Mouse (Mus musculus): ENCODE measurements around the gene Cbln4. TPM values are rescaled to one million over a fixed set of nuclear protein-coding genes. Genes with fewer than 3 reads are reported as not detected.

The Cbln4 gene
- polyA plus RNA-seq (2012; ENCODE audit: insufficient read depth, insufficient read length, missing spikeins) = not detected in 2 replicates

DNA sequence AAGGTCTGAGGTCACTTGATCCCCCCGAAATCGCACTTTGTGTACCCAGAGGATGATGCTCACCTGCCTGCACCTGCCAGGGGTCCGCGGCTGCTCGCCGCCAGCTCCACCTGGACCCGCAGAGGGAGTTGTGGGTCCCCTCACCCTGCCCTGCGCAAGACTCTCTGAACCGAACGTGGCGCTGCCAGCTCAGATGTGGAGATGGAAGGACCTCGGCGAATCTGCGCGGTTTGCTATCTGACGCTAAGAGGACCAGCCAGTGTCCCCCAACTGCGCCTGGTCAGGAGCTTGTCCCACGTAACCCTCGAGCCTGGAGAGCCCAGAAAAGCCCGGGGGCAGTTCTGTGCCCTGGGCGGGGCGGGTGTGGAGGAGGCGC, at the start of gene Cbln4:
Gene Cbln4 (minus strand): TSS at position 232 of the 376 bp plus-strand sequence.
- no peak within 1 kb of the TSS for H3K4me3 ChIP-seq (ENCODE audit: insufficient read depth, low read depth, low read length)
- no peak within 1 kb of the TSS for H3K27ac ChIP-seq (replicated peaks; ENCODE audit: low read depth, low read length)
- no peaks in the 10 kb centered on the region for H3K4me1 ChIP-seq (ENCODE audit: control insufficient read depth, insufficient read depth, insufficient read length, low read length)

- Histone ChIP-seq H3K4me1 (ENCODE audit: control insufficient read depth, insufficient read depth, insufficient read length, low read length) (no peaks in the 10 kb centered on the region), H3K4me3 (ENCODE audit: insufficient read depth, low read depth, low read length) (no peak overlapping the region), H3K27ac (replicated peaks; ENCODE audit: low read depth, low read length) (no peak overlapping the region)
Measured at GRCm38 (mm10) chr2:172078596-172078995, 35.3 kb upstream of the Cbln4 start.

DNA sequence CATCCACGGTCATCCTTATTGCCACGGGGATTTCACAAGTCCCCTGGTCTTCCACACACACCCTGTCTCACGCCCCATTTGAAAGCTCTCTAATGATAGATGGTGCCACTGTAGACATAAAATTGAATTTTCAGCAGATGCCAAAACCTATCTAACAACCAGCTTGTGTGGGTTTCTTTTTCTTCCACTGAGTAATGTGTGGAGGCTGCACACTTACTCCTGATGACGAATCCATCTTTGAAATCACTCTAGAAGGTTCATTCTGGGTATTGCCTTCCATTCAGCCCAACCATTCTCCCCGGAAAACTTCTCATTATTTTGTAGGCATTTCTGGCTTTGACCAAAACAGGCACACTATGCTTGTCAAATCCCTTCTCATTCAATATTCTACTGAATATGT, 33.0 kb upstream of the Cbln4 start:
- Histone ChIP-seq H3K4me3 (ENCODE audit: insufficient read depth, low read depth, low read length) (no peak overlapping the region), H3K4me1 (ENCODE audit: control insufficient read depth, insufficient read depth, insufficient read length, low read length) (no peaks in the 10 kb centered on the region), H3K27ac (replicated peaks; ENCODE audit: low read depth, low read length) (no peak overlapping the region)

DNA sequence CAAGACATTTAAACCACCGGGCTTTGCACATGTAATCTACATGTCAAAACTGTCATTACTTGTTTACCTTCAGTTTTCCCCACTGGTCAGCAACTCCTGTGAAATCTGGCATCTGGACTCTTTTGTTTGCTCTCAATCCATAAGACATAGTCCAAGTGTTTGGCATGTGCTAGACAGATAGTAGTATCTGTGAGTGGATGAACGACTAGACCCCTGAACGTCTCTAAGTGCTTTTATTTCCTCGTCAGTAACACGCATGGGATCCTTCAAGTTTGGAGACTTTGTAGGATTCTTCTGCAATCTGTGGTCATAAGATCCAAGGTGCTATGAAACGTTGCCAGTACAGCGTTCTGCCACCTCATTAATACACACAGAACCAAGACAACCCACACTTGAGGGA, 19.6 kb upstream of the Cbln4 start:
- Histone ChIP-seq H3K27ac (replicated peaks; ENCODE audit: low read depth, low read length) (no peak overlapping the region), H3K4me3 (ENCODE audit: insufficient read depth, low read depth, low read length) (no peak overlapping the region), H3K4me1 (ENCODE audit: control insufficient read depth, insufficient read depth, insufficient read length, low read length) (no peaks in the 10 kb centered on the region)

- Histone ChIP-seq H3K4me1 (ENCODE audit: control insufficient read depth, insufficient read depth, insufficient read length, low read length) (no peaks in the 10 kb centered on the region), H3K4me3 (ENCODE audit: insufficient read depth, low read depth, low read length) (no peak overlapping the region), H3K27ac (replicated peaks; ENCODE audit: low read depth, low read length) (no peak overlapping the region)
Measured at GRCm38 (mm10) chr2:172059747-172060146, 16.5 kb upstream of the Cbln4 start.

DNA sequence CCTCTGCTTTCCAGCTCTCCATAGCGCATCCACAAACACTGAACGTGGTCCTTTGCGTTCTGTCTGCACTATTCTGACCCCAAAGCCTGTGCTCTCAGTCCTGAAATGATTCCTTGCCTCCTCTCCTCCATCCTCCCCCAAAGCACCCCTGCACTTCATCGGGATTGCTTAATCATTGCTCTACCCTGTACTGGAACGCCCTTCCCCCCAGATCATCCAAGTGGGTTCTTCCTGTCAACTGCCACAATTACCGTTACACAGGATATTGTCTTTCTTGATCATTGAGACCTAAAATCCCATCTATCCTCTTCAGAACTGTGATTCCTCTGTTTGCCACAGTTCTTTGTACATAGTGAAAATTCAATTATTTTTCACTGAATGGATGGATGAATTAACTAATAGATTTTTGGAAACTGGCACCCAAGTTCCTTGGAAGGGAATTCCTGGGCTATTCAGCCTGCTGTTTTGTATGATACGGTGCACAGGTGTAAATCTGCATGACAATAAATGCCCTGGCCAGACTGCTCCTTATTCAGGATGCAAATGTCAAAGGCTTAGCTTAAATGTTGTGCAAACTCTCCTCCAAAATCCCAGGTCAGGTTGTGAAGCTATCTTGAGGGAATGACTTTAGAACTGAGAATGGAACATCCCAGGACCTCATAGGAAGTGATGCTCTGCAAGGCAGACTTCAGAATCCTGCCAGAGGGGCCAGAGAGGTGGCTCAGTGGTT, 15.8 kb upstream of the Cbln4 start:
- H3K4me3 ChIP-seq (ENCODE audit: insufficient read depth, low read depth, low read length) = no peak overlapping the region
- H3K27ac ChIP-seq (replicated peaks; ENCODE audit: low read depth, low read length) = no peak overlapping the region
- no peaks in the 10 kb centered on the region for H3K4me1 ChIP-seq (ENCODE audit: control insufficient read depth, insufficient read depth, insufficient read length, low read length)

DNA sequence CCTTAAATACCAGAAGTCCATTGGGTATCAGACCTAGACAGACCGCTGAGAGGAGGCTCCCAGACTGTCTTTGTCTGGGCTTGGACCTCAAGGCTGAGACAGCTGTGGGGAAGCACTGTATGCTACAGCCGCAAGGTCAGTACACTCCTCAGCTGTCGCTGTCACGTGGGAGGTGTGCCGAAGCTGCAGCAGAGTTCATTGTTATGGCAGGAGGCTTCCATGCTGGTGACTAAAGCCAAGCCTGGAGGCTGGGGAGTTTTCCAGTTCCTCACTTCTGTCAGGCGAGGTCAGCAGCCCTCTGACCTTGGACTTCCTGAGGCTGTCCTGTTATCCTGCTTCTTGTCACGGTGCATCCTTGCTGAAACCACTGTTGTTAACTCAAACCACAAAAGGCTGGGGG, 2.7 kb upstream of the Cbln4 start:
- H3K4me1 ChIP-seq (ENCODE audit: control insufficient read depth, insufficient read depth, insufficient read length, low read length) = no peaks in the 10 kb centered on the region
- no peak overlapping the region for H3K27ac ChIP-seq (replicated peaks; ENCODE audit: low read depth, low read length)
- no peak overlapping the region for H3K4me3 ChIP-seq (ENCODE audit: insufficient read depth, low read depth, low read length)

- no peaks in the 10 kb centered on the region for H3K4me1 ChIP-seq (ENCODE audit: control insufficient read depth, insufficient read depth, insufficient read length, low read length)
- H3K27ac ChIP-seq (replicated peaks; ENCODE audit: low read depth, low read length) = no peak overlapping the region
- no peak overlapping the region for H3K4me3 ChIP-seq (ENCODE audit: insufficient read depth, low read depth, low read length)
Measured at GRCm38 (mm10) chr2:172042607-172043234, 545 bp downstream of the Cbln4 start.

GRCm38 (mm10) chr2:172042125-172042524, 1.1 kb downstream of the Cbln4 start:
- H3K4me1 ChIP-seq (ENCODE audit: control insufficient read depth, insufficient read depth, insufficient read length, low read length) = no peaks in the 10 kb centered on the region
- no peak overlapping the region for H3K4me3 ChIP-seq (ENCODE audit: insufficient read depth, low read depth, low read length)
- no peak overlapping the region for H3K27ac ChIP-seq (replicated peaks; ENCODE audit: low read depth, low read length)

DNA sequence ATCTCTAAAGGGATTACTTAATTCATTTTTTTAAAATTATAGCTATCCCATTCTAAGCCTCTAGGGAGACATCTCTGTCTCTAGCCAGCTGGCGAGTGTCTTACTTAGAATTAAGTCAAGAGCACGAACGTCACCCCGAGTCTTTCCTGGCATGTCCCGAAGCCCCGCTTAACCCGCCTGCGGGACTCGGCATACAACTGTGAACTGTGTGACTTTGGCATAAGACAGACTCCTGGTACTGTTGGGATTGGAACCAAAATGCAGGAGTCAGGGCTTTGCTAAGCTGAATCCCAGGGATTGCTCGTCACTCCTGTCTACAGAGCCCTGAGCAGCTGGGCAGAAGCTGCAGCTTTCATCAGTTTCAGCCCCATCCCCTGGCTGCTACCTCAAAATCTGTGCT, 2.4 kb downstream of the Cbln4 start:
- H3K27ac ChIP-seq (replicated peaks; ENCODE audit: low read depth, low read length) = no peak overlapping the region
- no peak overlapping the region for H3K4me3 ChIP-seq (ENCODE audit: insufficient read depth, low read depth, low read length)
- no peaks in the 10 kb centered on the region for H3K4me1 ChIP-seq (ENCODE audit: control insufficient read depth, insufficient read depth, insufficient read length, low read length)

DNA sequence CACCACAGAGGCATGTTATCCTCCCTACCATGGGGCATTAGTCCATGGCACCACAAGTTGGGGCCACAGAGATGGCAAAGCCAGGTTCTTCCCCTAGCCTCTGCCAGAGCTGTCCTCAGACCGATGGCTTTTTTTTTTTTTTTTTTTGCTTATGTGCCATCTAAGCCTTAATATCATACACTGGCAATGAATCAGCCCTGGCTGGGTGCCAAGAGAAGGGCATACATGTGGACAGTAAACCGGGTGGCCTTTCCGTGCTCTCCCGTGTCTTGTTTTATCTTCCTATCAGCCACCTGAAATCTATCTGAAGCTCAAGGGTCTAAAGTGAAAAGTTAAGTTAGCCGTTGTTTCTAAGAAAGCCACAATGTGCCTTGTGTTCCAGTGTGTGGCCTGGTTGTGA, 3.7 kb downstream of the Cbln4 start:
- H3K4me1 ChIP-seq (ENCODE audit: control insufficient read depth, insufficient read depth, insufficient read length, low read length) = no peaks in the 10 kb centered on the region
- no peak overlapping the region for H3K4me3 ChIP-seq (ENCODE audit: insufficient read depth, low read depth, low read length)
- no peak overlapping the region for H3K27ac ChIP-seq (replicated peaks; ENCODE audit: low read depth, low read length)

- Histone ChIP-seq H3K4me1 (ENCODE audit: control insufficient read depth, insufficient read depth, insufficient read length, low read length) (no peaks in the 10 kb centered on the region), H3K4me3 (ENCODE audit: insufficient read depth, low read depth, low read length) (no peak overlapping the region), H3K27ac (replicated peaks; ENCODE audit: low read depth, low read length) (no peak overlapping the region)
Measured at GRCm38 (mm10) chr2:172034281-172034680, 9.0 kb downstream of the Cbln4 start.

- no peaks in the 10 kb centered on the region for H3K4me1 ChIP-seq (ENCODE audit: control insufficient read depth, insufficient read depth, insufficient read length, low read length)
- no peak overlapping the region for H3K27ac ChIP-seq (replicated peaks; ENCODE audit: low read depth, low read length)
- H3K4me3 ChIP-seq (ENCODE audit: insufficient read depth, low read depth, low read length) = no peak overlapping the region
Measured at GRCm38 (mm10) chr2:172025459-172026130, 17.7 kb downstream of the Cbln4 start.

DNA sequence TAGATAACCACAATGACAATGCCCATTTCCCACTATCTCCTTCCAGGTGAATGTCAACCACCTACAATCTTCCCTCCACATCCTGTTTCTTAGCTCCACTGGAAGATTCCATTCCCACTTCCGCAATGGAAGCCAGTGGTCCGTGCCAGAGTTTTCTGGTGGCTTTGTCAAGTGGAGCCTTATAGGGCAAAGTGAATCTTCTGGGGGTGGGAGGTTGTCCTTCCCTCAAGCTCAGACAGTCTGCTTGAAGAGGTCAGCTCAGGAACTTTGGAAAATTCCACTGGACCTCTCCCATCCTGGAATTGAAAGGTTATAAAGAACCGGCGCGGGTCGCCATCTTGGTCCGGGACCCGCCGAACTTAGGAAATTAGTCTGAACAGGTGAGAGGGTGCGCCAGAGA, 36.5 kb downstream of the Cbln4 start:
- Histone ChIP-seq H3K4me3 (ENCODE audit: insufficient read depth, low read depth, low read length) (no peak overlapping the region), H3K27ac (replicated peaks; ENCODE audit: low read depth, low read length) (no peak overlapping the region), H3K4me1 (ENCODE audit: control insufficient read depth, insufficient read depth, insufficient read length, low read length) (no peaks in the 10 kb centered on the region)

DNA sequence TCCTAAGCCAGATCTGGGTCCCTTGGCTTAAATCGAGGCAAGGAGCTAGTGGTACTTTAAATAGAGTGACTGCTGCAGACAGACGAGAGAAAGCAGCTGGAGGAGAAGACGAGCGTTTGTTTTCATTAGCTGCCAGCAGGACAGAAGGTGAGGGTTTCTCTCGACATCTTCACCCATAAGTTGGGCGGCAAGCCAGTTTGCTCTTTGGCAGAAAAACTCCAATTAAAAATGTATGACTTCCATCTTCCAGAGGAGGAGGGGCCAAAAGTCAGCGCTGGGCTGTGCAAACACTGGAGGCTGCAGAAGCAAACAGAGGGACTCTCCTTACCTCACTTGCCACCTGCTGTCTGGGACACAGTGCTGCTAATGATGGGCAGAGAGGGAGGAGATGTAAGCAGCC, 37.3 kb downstream of the Cbln4 start:
- Histone ChIP-seq H3K27ac (replicated peaks; ENCODE audit: low read depth, low read length) (no peak overlapping the region), H3K4me1 (ENCODE audit: control insufficient read depth, insufficient read depth, insufficient read length, low read length) (no peaks in the 10 kb centered on the region), H3K4me3 (ENCODE audit: insufficient read depth, low read depth, low read length) (no peak overlapping the region)

All from brown adipose tissue, adult 24 weeks (tissue).